Mouse (Mus musculus) CH12.LX (cell line): Measurements from ENCODE around the gene Selenoo.

Source experiments
- CHD2 ChIP-seq: IDR thresholded peaks from 2 replicates; pipeline ENCODE4 v1.6.1; 2011; ENCODE audit warnings: low read length, improper control_type of control experiment
- CTCF ChIP-seq, 2 experiments: IDR thresholded peaks in 1 of 2; conservative IDR thresholded peaks in 1 of 2; 2 replicates each; pipeline ENCODE4 v1.5.1; 2011 to 2012; ENCODE audit warnings: low read depth in 2 of 2, low read length in 2 of 2, improper control_type of control experiment in 1 of 2, inconsistent platforms in 1 of 2, mild to moderate bottlenecking in 1 of 2, moderate library complexity in 1 of 2
- E2F4 ChIP-seq: IDR thresholded peaks from 2 replicates; pipeline ENCODE4 v1.6.1; 2011; ENCODE audit warnings: low read depth, low read length, improper control_type of control experiment; ENCODE audit not compliant: insufficient replicate concordance
- EP300 ChIP-seq: IDR thresholded peaks from 2 replicates; pipeline ENCODE4 v1.6.1; 2011; ENCODE audit warnings: low read length, improper control_type of control experiment
- HCFC1 ChIP-seq: IDR thresholded peaks from 2 replicates; pipeline ENCODE4 v1.6.1; 2012; ENCODE audit warnings: low read depth, mild to moderate bottlenecking, inconsistent platforms, low read length, improper control_type of control experiment
- MAZ ChIP-seq: IDR thresholded peaks from 2 replicates; pipeline ENCODE4 v1.6.1; 2012; ENCODE audit warnings: low read depth, mild to moderate bottlenecking, inconsistent platforms, low read length, improper control_type of control experiment, moderate library complexity
- MEF2A ChIP-seq: IDR thresholded peaks from 2 replicates; pipeline ENCODE4 v1.6.1; 2014; ENCODE audit warnings: low read depth, mild to moderate bottlenecking, inconsistent platforms, low read length, improper control_type of control experiment, borderline replicate concordance
- MXI1 ChIP-seq: IDR thresholded peaks from 2 replicates; pipeline ENCODE4 v1.6.1; 2011; ENCODE audit warnings: mild to moderate bottlenecking, low read depth, low read length, improper control_type of control experiment
- POLR2A ChIP-seq: IDR thresholded peaks from 2 replicates; pipeline ENCODE4 v1.6.1; 2011; ENCODE audit warnings: low read depth, mild to moderate bottlenecking, improper control_type of control experiment, low read length
- RAD21 ChIP-seq: IDR thresholded peaks from 2 replicates; pipeline ENCODE4 v1.6.1; 2011; ENCODE audit warnings: low read depth, mild to moderate bottlenecking, low read length, improper control_type of control experiment, moderate library complexity
- TBP ChIP-seq: conservative IDR thresholded peaks from 2 replicates; pipeline ENCODE4 v1.6.1; 2011; ENCODE audit warnings: low read depth, low read length, improper control_type of control experiment
- TCF12 ChIP-seq: IDR thresholded peaks from 2 replicates; pipeline ENCODE4 v1.6.1; 2014; ENCODE audit warnings: low read depth, mild to moderate bottlenecking, inconsistent platforms, low read length, improper control_type of control experiment
- USF2 ChIP-seq: conservative IDR thresholded peaks from 2 replicates; pipeline ENCODE4 v1.6.1; 2011; ENCODE audit warnings: low read depth, low read length, improper control_type of control experiment
- ZNF384 ChIP-seq: IDR thresholded peaks from 2 replicates; pipeline ENCODE4 v1.6.1; 2012; ENCODE audit warnings: low read depth, low read length, improper control_type of control experiment, inconsistent platforms

- TF ChIP-seq MEF2A (no peak), ZNF384 (no peak), EP300 (no peak), CTCF (conservative IDR thresholded peaks at IDR 0.05 in 1 of 2, IDR thresholded peaks at IDR 0.05 in 1 of 2; ENCODE audit: low read depth in 2 of 2, low read length in 2 of 2) (no peak), CHD2 (no peak), POLR2A (no peak), E2F4 (no peak), USF2 (no peak), MAZ (no peak), RAD21 (no peak), MXI1 (no peak), TCF12 (no peak), TBP (no peak), HCFC1 (no peak)
Measured at GRCm38 (mm10) chr15:89064891-89065290, 24.0 kb upstream of the Selenoo start.
